Mouse (Mus musculus) hindbrain, postnatal 0 days (tissue): ENCODE data around the gene Mrpl27. TPM values are rescaled to one million over a fixed set of nuclear protein-coding genes. Genes with fewer than 3 reads are reported as not detected.

ENCODE experiments used
- ATAC-seq: fragments of 200-750 bp; cut with Nextera tagmentation; 2 replicates; pipeline ENCODE4 v1.8.0; 2017; ENCODE audit warnings: mild to moderate bottlenecking, moderate TSS enrichment, moderate library complexity
- DNase-seq: peaks from one replicate; pipeline ENCODE4 v3.0.0-alpha.2; 2015; ENCODE audit warnings: low spot score
- H3K27ac ChIP-seq: fragments of 300-500 bp; sonication (generic); 2 replicates; pipeline ENCODE4 v1.5.1; 2014; ENCODE audit warnings: mild to moderate bottlenecking
- H3K27me3 ChIP-seq: fragments of 300-500 bp; sonication (generic); 2 replicates; pipeline ENCODE4 v1.6.1; 2014; ENCODE audit warnings: low read length, mixed read lengths; ENCODE audit not compliant: insufficient read depth
- H3K36me3 ChIP-seq: fragments of 300-500 bp; sonication (generic); 2 replicates; pipeline ENCODE4 v1.6.1; 2014; ENCODE audit warnings: low read length, mixed read lengths; ENCODE audit not compliant: insufficient read depth
- H3K4me1 ChIP-seq: fragments of 300-500 bp; sonication (generic); 2 replicates; pipeline ENCODE4 v1.6.1; 2014; ENCODE audit warnings: antibody characterized with exemption, low read length, mixed read lengths; ENCODE audit not compliant: insufficient read depth
- H3K4me2 ChIP-seq: fragments of 300-500 bp; sonication (generic); 2 replicates; pipeline ENCODE4 v1.6.1; 2014; ENCODE audit warnings: low read depth, mild to moderate bottlenecking, low read length, moderate library complexity, mixed read lengths
- H3K4me3 ChIP-seq: fragments of 300-500 bp; sonication (generic); 2 replicates; pipeline ENCODE4 v1.5.1; 2014; ENCODE audit warnings: low read length
- H3K9ac ChIP-seq: fragments of 300-500 bp; sonication (generic); replicated peaks from 2 replicates; pipeline ENCODE4 v1.6.1; 2014; ENCODE audit warnings: mild to moderate bottlenecking, low read length, moderate library complexity, mixed read lengths
- H3K9me3 ChIP-seq: fragments of 300-500 bp; sonication (generic); 2 replicates; pipeline ENCODE4 v1.6.1; 2016; ENCODE audit warnings: low read length, mixed read lengths
- CTCF ChIP-seq: IDR thresholded peaks from 2 replicates; pipeline ENCODE4 v1.5.1; 2016; ENCODE audit warnings: antibody characterized with exemption, control low read depth, low read depth
- WGBS: fragments of 180-500 bp; shearing (Covaris S2); extraction: QIAGEN DNeasy Blood & Tissue Kit; methylation state at CpG from one replicate; pipeline ENCODE4 v1.1.7; 2014; 5-methylcytosine and 5-hydroxymethylcytosine counted together
- polyA plus RNA-seq: library from polyadenylated mRNA; unstranded; fragments of >200 nt; fragmentation: Nextera tagmentation; extraction: Ambion mirVana; gene quantifications from 2 replicates; pipeline ENCODE4 v1.2.1, GENCODE M21; 2015
- total RNA-seq: library from RNA; depleted of rRNA; stranded (reverse); fragments of >200 nt; gene quantifications from 2 replicates; pipeline ENCODE4 v1.2.3, GENCODE M21; 2014

Gene Mrpl27
- total and polyA plus RNA-seq, 2 experiments from 2014 or later: 36.3 to 182 TPM

GRCm38 (mm10) chr11:94674984-94675383 lies 21.4 kb downstream of the Mrpl27 start:
- H3K9me3 ChIP-seq: no peaks in the 10 kb centered on the region
- peaks cover 24% of the 10 kb centered on the region for H3K4me1 ChIP-seq
- no peak overlapping the region for H3K4me2 ChIP-seq
- WGBS: 74% methylated on average over 5 of the region's 5 CpGs
- peaks cover under 1% of the 10 kb centered on the region for H3K36me3 ChIP-seq
- H3K27ac ChIP-seq: no peak overlapping the region
- DNase-seq: no peak
- no peak for TF ChIP-seq CTCF
- no peaks in the 10 kb centered on the region for H3K27me3 ChIP-seq
- H3K4me3 ChIP-seq: no peak overlapping the region
- no peak for ATAC-seq
- no peak overlapping the region for H3K9ac ChIP-seq

GRCm38 (mm10) chr11:94675446-94675845 lies 21.9 kb downstream of the Mrpl27 start:
- H3K4me1 ChIP-seq: peaks cover 24% of the 10 kb centered on the region
- no peak overlapping the region for H3K4me3 ChIP-seq
- no peak overlapping the region for H3K27ac ChIP-seq
- H3K36me3 ChIP-seq: no peaks in the 10 kb centered on the region
- ATAC-seq (no peak), DNase-seq (no peak)
- H3K9ac ChIP-seq: peak overlapping the region; percentile 89; the same call in 1 of the 2 replicates
- H3K4me2 ChIP-seq: peak overlapping the region; percentile 80; the same call in 1 of the 2 replicates
- TF ChIP-seq CTCF: 0 out of 2 replicates have a peak, but pooled peaks have one; percentile 4
- H3K9me3 ChIP-seq: no peaks in the 10 kb centered on the region
- no peaks in the 10 kb centered on the region for H3K27me3 ChIP-seq
- 73% methylated on average over 5 of the region's 5 CpGs for WGBS

GRCm38 (mm10) chr11:94676308-94676707 lies 22.7 kb downstream of the Mrpl27 start:
- Histone ChIP-seq H3K27ac (peak overlapping the region; percentile 90; the same call in 1 of the 2 replicates), H3K4me1 (peaks cover 24% of the 10 kb centered on the region), H3K4me3 (peak overlapping the region; percentile 83), H3K9ac (peak overlapping the region; percentile 89), H3K4me2 (peak overlapping the region; percentile 80), H3K27me3 (no peaks in the 10 kb centered on the region), H3K9me3 (no peaks in the 10 kb centered on the region), H3K36me3 (no peaks in the 10 kb centered on the region)
- 41% methylated on average over 4 of the region's 4 CpGs for WGBS
- no peak for DNase-seq
- no peak for TF ChIP-seq CTCF
- ATAC-seq: 0 out of 2 replicates have a peak, but pooled peaks have one; percentile 0

DNA sequence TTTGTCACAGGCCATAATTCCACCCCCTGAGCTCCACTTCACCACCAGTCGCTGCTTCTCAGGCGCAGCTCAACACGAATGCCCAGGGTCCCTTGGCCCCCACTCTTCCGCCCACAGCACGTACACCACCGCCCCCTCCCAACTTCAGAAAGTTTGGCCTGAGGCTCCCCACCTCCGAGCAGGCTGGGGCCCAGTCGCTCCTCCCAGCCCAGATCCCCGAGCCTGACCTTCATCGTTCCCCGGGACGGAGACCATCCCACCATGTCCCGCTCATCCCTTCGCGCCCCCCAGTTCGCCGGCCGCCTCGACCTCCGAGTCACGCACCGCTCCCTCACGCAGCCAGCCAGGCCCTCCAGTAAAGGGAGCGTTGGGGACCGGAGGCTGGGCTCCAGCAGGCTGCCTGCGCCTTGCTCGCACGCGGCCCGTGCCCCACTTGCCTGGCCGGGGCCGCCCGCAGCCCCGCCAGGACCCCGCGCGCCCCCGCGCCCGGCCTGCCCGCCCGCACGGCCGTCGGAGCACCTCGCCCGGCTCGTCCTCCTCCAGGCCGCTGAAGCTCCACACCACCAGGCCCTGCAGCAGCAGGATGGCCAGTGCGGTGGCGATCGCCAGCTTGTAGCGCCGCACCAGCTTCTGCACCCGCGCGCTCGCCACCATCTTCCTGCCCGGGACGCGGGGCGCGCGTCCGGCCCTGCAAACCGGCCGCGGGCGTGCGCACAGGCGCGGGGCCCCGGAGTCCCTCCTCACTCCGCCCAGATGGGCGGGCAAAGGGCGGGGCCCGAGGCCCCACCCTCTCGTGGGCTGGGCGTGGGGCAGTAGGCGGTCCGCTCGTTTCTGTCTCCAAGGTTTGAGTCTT lies 23.4 kb downstream of the Mrpl27 start, which contains the start of gene Xylt2:
TSS of gene Xylt2 (minus strand) at position 762 of the 853 bp plus-strand sequence.
- DNase-seq (peak; percentile 98), ATAC-seq (peak; percentile 97)
- WGBS: under 1% methylated on average over 75 of the region's 82 CpGs
- no peaks in the 10 kb centered on the region for H3K36me3 ChIP-seq
- peak within 1 kb of the TSS; percentile 83 for H3K4me3 ChIP-seq
- peak within 1 kb of the TSS; percentile 90 for H3K27ac ChIP-seq
- peaks cover 24% of the 10 kb centered on the region for H3K4me1 ChIP-seq
- H3K27me3 ChIP-seq: no peaks in the 10 kb centered on the region
- peak within 1 kb of the TSS; percentile 80 for H3K4me2 ChIP-seq
- no peak for TF ChIP-seq CTCF
- peak within 1 kb of the TSS; percentile 89 for H3K9ac ChIP-seq
- H3K9me3 ChIP-seq: no peaks in the 10 kb centered on the region

DNA sequence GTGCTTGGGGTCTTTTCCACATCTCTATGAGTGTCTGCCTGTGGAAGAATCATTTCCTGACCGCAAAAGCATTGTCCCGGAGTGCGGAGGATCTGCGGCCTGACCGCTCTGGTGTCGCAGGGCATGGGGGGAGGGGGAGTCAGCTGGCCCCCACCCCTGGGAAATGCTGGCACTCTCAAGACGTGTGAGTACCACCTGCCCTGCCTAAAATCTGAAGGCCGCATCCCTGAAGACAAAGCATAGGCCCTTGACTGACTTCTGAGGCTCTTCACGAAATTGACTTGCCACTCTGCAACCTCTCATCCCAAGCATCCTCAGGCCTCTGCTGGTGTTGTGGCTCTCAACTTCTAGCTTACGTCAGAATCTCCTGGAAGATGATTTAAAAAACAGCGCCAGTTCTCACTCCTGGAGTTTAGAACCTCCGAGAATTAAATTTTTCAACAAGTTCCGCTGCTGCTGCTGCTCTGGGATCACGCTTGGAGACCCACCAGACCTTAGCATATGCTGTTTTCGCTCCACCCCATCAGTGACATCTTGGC lies 24.1 kb downstream of the Mrpl27 start:
- H3K9me3 ChIP-seq: no peaks in the 10 kb centered on the region
- 25% methylated on average over 15 of the region's 15 CpGs for WGBS
- peak; percentile 45 for ATAC-seq
- H3K27me3 ChIP-seq: no peaks in the 10 kb centered on the region
- peak overlapping the region; percentile 83 for H3K4me3 ChIP-seq
- peak overlapping the region; percentile 89 for H3K9ac ChIP-seq
- no peak for DNase-seq
- peaks cover 24% of the 10 kb centered on the region for H3K4me1 ChIP-seq
- peak overlapping the region; percentile 90 for H3K27ac ChIP-seq
- no peak for TF ChIP-seq CTCF
- peak overlapping the region; percentile 80 for H3K4me2 ChIP-seq
- no peaks in the 10 kb centered on the region for H3K36me3 ChIP-seq

GRCm38 (mm10) chr11:94680639-94681038 lies 27.1 kb downstream of the Mrpl27 start:
- no peak overlapping the region for H3K4me3 ChIP-seq
- peaks cover 15% of the 10 kb centered on the region for H3K4me1 ChIP-seq
- H3K27me3 ChIP-seq: no peaks in the 10 kb centered on the region
- H3K36me3 ChIP-seq: no peaks in the 10 kb centered on the region
- H3K27ac ChIP-seq: no peak overlapping the region
- H3K9ac ChIP-seq: no peak overlapping the region
- peak; percentile 29 for TF ChIP-seq CTCF
- H3K9me3 ChIP-seq: no peaks in the 10 kb centered on the region
- DNase-seq (no peak), ATAC-seq (no peak)
- H3K4me2 ChIP-seq: no peak overlapping the region
